Mouse (Mus musculus) heart, postnatal 0 days (tissue): ENCODE results near the gene Flywch2. TPM values are rescaled to one million over a fixed set of nuclear protein-coding genes. Genes with fewer than 3 reads are reported as not detected.
A peak's percentile ranks its signal among the peaks of the same experiment; 100 is the strongest.

Source experiments
- ATAC-seq: fragments of 200-750 bp; cut with Nextera tagmentation; 2 replicates; pipeline ENCODE4 v1.8.0; 2017; ENCODE audit warnings: low read depth, moderate number of reproducible peaks, moderate library complexity; ENCODE audit not compliant: insufficient read depth
- DNase-seq: peaks from one replicate; pipeline ENCODE4 v3.0.0-alpha.2; 2016; ENCODE audit warnings: low spot score
- H3K27ac ChIP-seq: fragments of 300-500 bp; sonication (generic); 2 replicates; pipeline ENCODE4 v1.5.1; 2014; ENCODE audit warnings: low read depth, mild to moderate bottlenecking
- H3K27me3 ChIP-seq: fragments of 300-500 bp; sonication (generic); 2 replicates; pipeline ENCODE4 v1.6.1; 2014; ENCODE audit warnings: low read length, mixed read lengths; ENCODE audit not compliant: control insufficient read depth, insufficient read depth
- H3K36me3 ChIP-seq: fragments of 300-500 bp; sonication (generic); replicated peaks from 2 replicates; pipeline ENCODE4 v1.6.1; 2014; ENCODE audit warnings: low read length, mixed read lengths; ENCODE audit not compliant: control insufficient read depth, insufficient read depth
- H3K4me1 ChIP-seq: fragments of 300-500 bp; sonication (generic); 2 replicates; pipeline ENCODE4 v1.6.1; 2014; ENCODE audit warnings: antibody characterized with exemption; ENCODE audit not compliant: control insufficient read depth, insufficient read depth
- H3K4me2 ChIP-seq: fragments of 300-500 bp; sonication (generic); 2 replicates; pipeline ENCODE4 v1.6.1; 2014; ENCODE audit warnings: low read depth, mild to moderate bottlenecking, low read length, moderate library complexity
- H3K4me3 ChIP-seq: fragments of 300-500 bp; sonication (generic); 2 replicates; pipeline ENCODE4 v1.5.1; 2014; ENCODE audit warnings: low read depth, low read length
- H3K9ac ChIP-seq: fragments of 300-500 bp; sonication (generic); replicated peaks from 2 replicates; pipeline ENCODE4 v1.6.1; 2014; ENCODE audit warnings: low read depth, low read length, mixed read lengths
- H3K9me3 ChIP-seq: fragments of 300-500 bp; sonication (generic); replicated peaks from 2 replicates; pipeline ENCODE4 v1.6.1; 2016; ENCODE audit warnings: low read length; ENCODE audit not compliant: control insufficient read depth
- CTCF ChIP-seq: IDR thresholded peaks from 2 replicates; pipeline ENCODE4 v1.5.1; 2016; ENCODE audit warnings: antibody characterized with exemption, control low read depth, low read depth
- EP300 ChIP-seq: IDR thresholded peaks from 2 replicates; pipeline ENCODE4 v1.6.1; 2016; ENCODE audit warnings: antibody characterized with exemption, low read depth
- WGBS: fragments of 180-500 bp; shearing (Covaris S2); extraction: QIAGEN DNeasy Blood & Tissue Kit; methylation state at CpG from one replicate; pipeline ENCODE4 v1.1.7; 2014; 5-methylcytosine and 5-hydroxymethylcytosine counted together
- polyA plus RNA-seq: library from polyadenylated mRNA; unstranded; fragments of >200 nt; fragmentation: Nextera tagmentation; extraction: Ambion mirVana; gene quantifications from 2 replicates; pipeline ENCODE4 v1.2.1, GENCODE M21; 2015
- total RNA-seq: library from RNA; depleted of rRNA; stranded (reverse); fragments of >200 nt; gene quantifications from 2 replicates; pipeline ENCODE4 v1.2.3, GENCODE M21; 2014; ENCODE audit warnings: low replicate concordance

The Flywch2 gene
- total and polyA plus RNA-seq, 2 experiments from 2014 or later, result 4.9 TPM; not detected in 1

DNA sequence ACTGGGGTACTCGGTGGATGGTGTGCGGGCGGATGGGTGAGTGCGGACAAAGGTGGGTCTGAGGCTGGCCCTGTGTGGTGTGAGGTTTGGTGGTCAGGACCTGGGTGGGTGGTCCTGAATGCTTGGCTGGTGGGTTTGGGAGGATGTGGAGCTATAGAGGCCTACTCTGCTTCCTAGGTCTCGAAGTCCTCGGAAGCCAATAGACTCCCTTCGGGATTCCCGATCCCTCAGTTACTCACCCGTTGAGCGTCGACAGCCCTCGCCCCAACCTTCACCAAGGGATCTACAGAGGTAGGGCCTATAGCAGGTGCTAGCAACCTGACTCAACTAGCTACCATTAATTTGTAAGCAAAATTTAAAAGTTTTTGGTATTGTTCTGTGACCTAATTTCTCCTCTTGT is 37.7 kb upstream of the Flywch2 start:
- Histone ChIP-seq H3K27ac (no peak overlapping the region), H3K4me3 (no peak overlapping the region), H3K9ac (no peak overlapping the region), H3K27me3 (no peaks in the 10 kb centered on the region), H3K4me1 (0 out of 2 replicates have a peak, but pooled peaks cover 11% of the 10 kb centered on the region), H3K4me2 (no peak overlapping the region), H3K36me3 (peaks cover 81% of the 10 kb centered on the region), H3K9me3 (no peaks in the 10 kb centered on the region)
- DNase-seq (no peak), ATAC-seq (no peak)
- WGBS, result 85% methylated on average over 12 of the region's 12 CpGs
- no peak for TF ChIP-seq EP300
- TF ChIP-seq CTCF, result no peak

GRCm38 (mm10) chr17:23823018-23823417 is 37.1 kb upstream of the Flywch2 start:
- no peaks in the 10 kb centered on the region for H3K9me3 ChIP-seq
- no peak for ATAC-seq
- WGBS, result 74% methylated on average over 16 of the region's 16 CpGs

DNA sequence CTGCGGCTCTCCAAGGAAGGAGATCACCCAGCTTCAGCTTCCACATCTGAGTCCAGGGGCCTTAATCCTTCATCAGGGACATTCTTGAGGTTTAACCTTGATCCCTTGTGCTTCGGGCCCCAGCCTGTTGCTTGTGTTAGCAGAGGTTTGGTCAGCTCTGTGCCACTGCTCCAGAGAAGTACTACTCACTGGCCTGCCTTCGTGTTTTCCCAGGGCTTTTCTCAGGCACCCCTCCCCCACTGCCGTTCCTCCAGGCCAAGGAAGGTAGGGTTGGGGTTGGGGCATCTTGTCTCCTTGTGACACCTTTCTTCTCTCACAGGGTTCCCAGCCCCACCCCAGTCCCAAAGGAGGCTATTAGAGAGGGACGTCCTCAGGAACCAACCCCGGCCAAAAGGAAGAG is 36.2 kb upstream of the Flywch2 start:
- H3K27ac ChIP-seq, result 0 out of 2 replicates have a peak overlapping the region, but pooled peaks have one; percentile 9
- no peaks in the 10 kb centered on the region for H3K4me1 ChIP-seq
- H3K36me3 ChIP-seq, result peaks cover 97% of the 10 kb centered on the region
- no peaks in the 10 kb centered on the region for H3K9me3 ChIP-seq
- H3K27me3 ChIP-seq, result no peaks in the 10 kb centered on the region
- H3K9ac ChIP-seq, result no peak overlapping the region
- ATAC-seq (no peak), DNase-seq (no peak)
- TF ChIP-seq CTCF (no peak), EP300 (no peak)
- no peak overlapping the region for H3K4me2 ChIP-seq
- no peak overlapping the region for H3K4me3 ChIP-seq
- 56% methylated on average over 6 of the region's 6 CpGs for WGBS

More at GRCm38 (mm10) chr17:23823018-23823417, 37.1 kb upstream of the Flywch2 start:
- no peak overlapping the region for H3K9ac ChIP-seq
- no peak overlapping the region for H3K4me3 ChIP-seq
- no peak overlapping the region for H3K4me2 ChIP-seq
- no peaks in the 10 kb centered on the region for H3K27me3 ChIP-seq
- 0 out of 2 replicates have a peak, but pooled peaks cover 9% of the 10 kb centered on the region for H3K4me1 ChIP-seq
- H3K27ac ChIP-seq, result no peak overlapping the region
- no peak for DNase-seq
- peaks cover 87% of the 10 kb centered on the region for H3K36me3 ChIP-seq
- no peak for TF ChIP-seq EP300
- TF ChIP-seq CTCF, result no peak

GRCm38 (mm10) chr17:23820731-23821130 is 34.9 kb upstream of the Flywch2 start:
- Histone ChIP-seq H3K4me3 (no peak overlapping the region), H3K4me2 (no peak overlapping the region), H3K36me3 (peaks cover 100% of the 10 kb centered on the region), H3K27me3 (no peaks in the 10 kb centered on the region), H3K4me1 (no peaks in the 10 kb centered on the region), H3K9me3 (no peaks in the 10 kb centered on the region), H3K27ac (no peak overlapping the region), H3K9ac (no peak overlapping the region)
- no peak for ATAC-seq
- no peak for TF ChIP-seq CTCF
- TF ChIP-seq EP300, result no peak
- WGBS, result 95% methylated on average over 5 of the region's 5 CpGs
- no peak for DNase-seq

- H3K36me3 ChIP-seq, result peaks cover 100% of the 10 kb centered on the region
- H3K27ac ChIP-seq, result no peak overlapping the region
- no peak overlapping the region for H3K4me2 ChIP-seq
- no peaks in the 10 kb centered on the region for H3K9me3 ChIP-seq
- no peaks in the 10 kb centered on the region for H3K4me1 ChIP-seq
- no peak for DNase-seq
- no peak for ATAC-seq
- no peak overlapping the region for H3K4me3 ChIP-seq
- H3K9ac ChIP-seq, result no peak overlapping the region
- no peaks in the 10 kb centered on the region for H3K27me3 ChIP-seq
- WGBS, result 98% methylated on average over 25 of the region's 25 CpGs
- TF ChIP-seq EP300 (no peak), CTCF (no peak)
Observed at GRCm38 (mm10) chr17:23819235-23819634, 33.4 kb upstream of the Flywch2 start.

GRCm38 (mm10) chr17:23818579-23818978 is 32.7 kb upstream of the Flywch2 start:
- DNase-seq (no peak), ATAC-seq (no peak)
- Histone ChIP-seq H3K9me3 (no peaks in the 10 kb centered on the region), H3K36me3 (peaks cover 99% of the 10 kb centered on the region), H3K27ac (no peak overlapping the region), H3K4me2 (no peak overlapping the region), H3K9ac (no peak overlapping the region), H3K4me3 (no peak overlapping the region), H3K27me3 (no peaks in the 10 kb centered on the region), H3K4me1 (no peaks in the 10 kb centered on the region)
- 92% methylated on average over 8 of the region's 8 CpGs for WGBS
- TF ChIP-seq CTCF (no peak), EP300 (no peak)
